Mouse (Mus musculus) lung, postnatal 0 days (tissue): ENCODE results near the gene Mst1r. TPM values are rescaled to one million over a fixed set of nuclear protein-coding genes. Genes with fewer than 3 reads are reported as not detected.

ENCODE experiments used
- ATAC-seq: fragments of 200-750 bp; cut with Nextera tagmentation; 2 replicates; pipeline ENCODE4 v1.8.0; 2017; ENCODE audit warnings: moderate library complexity
- DNase-seq: peaks from one replicate; pipeline ENCODE4 v3.0.0-alpha.2; 2016; ENCODE audit warnings: low spot score
- H3K27ac ChIP-seq: fragments of 300-500 bp; sonication (generic); 2 replicates; pipeline ENCODE4 v1.5.1; 2014; ENCODE audit warnings: antibody characterized with exemption, mild to moderate bottlenecking, low read length, mixed read lengths
- H3K27me3 ChIP-seq: fragments of 300-500 bp; sonication (generic); replicated peaks from 2 replicates; pipeline ENCODE4 v1.6.1; 2014; ENCODE audit warnings: low read length, mixed read lengths; ENCODE audit not compliant: insufficient read depth
- H3K36me3 ChIP-seq: fragments of 300-500 bp; sonication (generic); 2 replicates; pipeline ENCODE4 v1.6.1; 2014; ENCODE audit warnings: low read length, mixed read lengths; ENCODE audit not compliant: insufficient read depth
- H3K4me1 ChIP-seq: fragments of 300-500 bp; sonication (generic); 2 replicates; pipeline ENCODE4 v1.6.1; 2014; ENCODE audit warnings: antibody characterized with exemption, low read depth, low read length, mixed read lengths; ENCODE audit not compliant: insufficient read depth
- H3K4me2 ChIP-seq: fragments of 300-500 bp; sonication (generic); replicated peaks from 2 replicates; pipeline ENCODE4 v1.6.1; 2014; ENCODE audit warnings: low read depth, mild to moderate bottlenecking, low read length, moderate library complexity, mixed read lengths
- H3K4me3 ChIP-seq: fragments of 300-500 bp; sonication (generic); 2 replicates; pipeline ENCODE4 v1.5.1; 2014; ENCODE audit warnings: low read depth, low read length
- H3K9ac ChIP-seq: fragments of 300-500 bp; sonication (generic); replicated peaks from 2 replicates; pipeline ENCODE4 v1.6.1; 2014; ENCODE audit warnings: low read depth, mild to moderate bottlenecking
- H3K9me3 ChIP-seq: fragments of 300-500 bp; sonication (generic); 2 replicates; pipeline ENCODE4 v1.6.1; 2016; ENCODE audit warnings: low read length, mixed read lengths
- CTCF ChIP-seq: IDR thresholded peaks from 2 replicates; pipeline ENCODE4 v1.5.1; 2016; ENCODE audit warnings: antibody characterized with exemption, mild to moderate bottlenecking
- EP300 ChIP-seq: IDR thresholded peaks from 2 replicates; pipeline ENCODE4 v1.6.1; 2016; ENCODE audit warnings: antibody characterized with exemption, mild to moderate bottlenecking, control low read depth
- WGBS: fragments of 180-500 bp; shearing (Covaris S2); extraction: QIAGEN DNeasy Blood & Tissue Kit; methylation state at CpG from one replicate; pipeline ENCODE4 v1.1.7; 2014; 5-methylcytosine and 5-hydroxymethylcytosine counted together
- polyA plus RNA-seq: library from polyadenylated mRNA; unstranded; fragments of >200 nt; fragmentation: Nextera tagmentation; extraction: Ambion mirVana; gene quantifications from 2 replicates; pipeline ENCODE4 v1.2.1, GENCODE M21; 2015

Gene Mst1r
- polyA plus RNA-seq, 1 experiment from 2014 or later = 3.5 TPM

DNA sequence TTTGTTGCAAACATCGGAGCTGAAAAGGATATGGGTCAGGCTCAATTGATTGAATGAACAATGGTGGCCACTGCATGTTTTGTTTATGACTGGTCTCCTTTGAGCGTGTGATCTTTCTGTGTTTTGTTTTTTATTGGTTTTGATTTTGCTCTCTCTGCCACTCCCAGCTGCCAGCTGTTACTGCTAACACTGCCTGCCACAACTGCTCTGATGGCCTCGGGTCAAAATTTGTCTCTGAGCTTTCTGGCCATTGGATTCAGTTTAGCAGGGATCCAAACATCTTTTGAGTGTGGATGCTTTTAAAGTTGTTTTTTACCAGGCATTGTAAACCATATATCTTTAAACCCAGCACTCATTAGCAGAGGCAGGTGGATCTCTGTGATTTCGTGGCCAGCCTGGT is 26.3 kb upstream of the Mst1r start:
- no peak for ATAC-seq
- no peak for DNase-seq
- H3K9ac ChIP-seq = no peak overlapping the region
- H3K27me3 ChIP-seq = no peaks in the 10 kb centered on the region
- no peak overlapping the region for H3K4me2 ChIP-seq
- WGBS = 60% methylated on average over 4 of the region's 4 CpGs
- no peak overlapping the region for H3K4me3 ChIP-seq
- no peaks in the 10 kb centered on the region for H3K4me1 ChIP-seq
- H3K9me3 ChIP-seq = no peaks in the 10 kb centered on the region
- H3K36me3 ChIP-seq = no peaks in the 10 kb centered on the region
- no peak overlapping the region for H3K27ac ChIP-seq
- no peak for TF ChIP-seq CTCF
- TF ChIP-seq EP300 = no peak

DNA sequence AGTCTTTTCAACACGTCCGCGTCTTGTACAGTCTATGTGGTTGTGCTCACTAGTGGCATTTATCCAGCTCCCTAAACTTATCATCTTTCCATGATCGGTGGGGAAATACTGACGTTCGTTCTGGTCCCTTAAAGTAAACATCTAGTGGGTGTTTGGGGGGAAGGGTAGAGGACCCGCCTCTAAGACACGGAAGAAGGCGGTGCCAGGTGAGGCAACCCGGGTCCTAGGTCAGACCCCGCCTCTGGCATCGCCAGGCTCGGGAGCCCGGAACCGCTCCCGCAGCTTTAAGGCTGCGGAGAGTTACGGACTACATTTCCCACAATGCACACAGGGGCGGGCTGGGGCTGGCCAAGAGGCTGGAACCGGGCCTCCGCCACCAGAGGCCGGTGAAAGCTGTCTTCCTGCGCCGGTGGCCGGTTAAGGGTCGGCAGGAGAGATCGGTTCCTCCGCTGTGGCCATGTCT is 18.8 kb upstream of the Mst1r start, which contains the start of gene Mon1a:
Mon1a (plus strand) TSS at position 348 of the 463 bp plus-strand sequence.
- Histone ChIP-seq H3K27me3 (no peaks in the 10 kb centered on the region), H3K9ac (peak within 1 kb of the TSS; percentile 68), H3K27ac (peak within 1 kb of the TSS; percentile 76), H3K9me3 (no peaks in the 10 kb centered on the region), H3K4me3 (peak within 1 kb of the TSS; percentile 62), H3K4me1 (no peaks in the 10 kb centered on the region), H3K4me2 (peak within 1 kb of the TSS; percentile 91), H3K36me3 (no peaks in the 10 kb centered on the region)
- no peak for TF ChIP-seq CTCF
- TF ChIP-seq EP300 = peak; percentile 76
- DNase-seq (peak; percentile 96), ATAC-seq (peak; percentile 98)
- WGBS = under 1% methylated on average over 28 of the region's 28 CpGs

GRCm38 (mm10) chr9:107888267-107888850 is 18.3 kb upstream of the Mst1r start:
- H3K27ac ChIP-seq = peak overlapping the region; percentile 76

GRCm38 (mm10) chr9:107890260-107890659 is 16.4 kb upstream of the Mst1r start:
- Histone ChIP-seq H3K27me3 (no peaks in the 10 kb centered on the region), H3K4me1 (no peaks in the 10 kb centered on the region), H3K27ac (peak overlapping the region; percentile 32; the same call in 1 of the 2 replicates), H3K4me2 (no peak overlapping the region), H3K4me3 (no peak overlapping the region), H3K9me3 (no peaks in the 10 kb centered on the region), H3K9ac (no peak overlapping the region), H3K36me3 (no peaks in the 10 kb centered on the region)
- WGBS = 56% methylated on average over 6 of the region's 6 CpGs
- DNase-seq (no peak), ATAC-seq (no peak)
- TF ChIP-seq CTCF = no peak
- TF ChIP-seq EP300 = no peak

More at GRCm38 (mm10) chr9:107888267-107888850, 18.3 kb upstream of the Mst1r start:
- Histone ChIP-seq H3K9ac (peak overlapping the region; percentile 68), H3K36me3 (no peaks in the 10 kb centered on the region), H3K4me3 (peak overlapping the region; percentile 62), H3K9me3 (no peaks in the 10 kb centered on the region), H3K4me1 (no peaks in the 10 kb centered on the region), H3K4me2 (peak overlapping the region; percentile 91), H3K27me3 (no peaks in the 10 kb centered on the region)
- WGBS = 2% methylated on average over 18 of the region's 18 CpGs
- TF ChIP-seq EP300 (no peak), CTCF (peak; percentile 20; the same call in 1 of the 2 replicates)
- DNase-seq (peak; percentile 56), ATAC-seq (peak; percentile 67)

GRCm38 (mm10) chr9:107891023-107891422 is 15.7 kb upstream of the Mst1r start:
- Histone ChIP-seq H3K4me2 (no peak overlapping the region), H3K9ac (no peak overlapping the region), H3K9me3 (no peaks in the 10 kb centered on the region), H3K4me1 (no peaks in the 10 kb centered on the region), H3K27me3 (no peaks in the 10 kb centered on the region), H3K27ac (no peak overlapping the region), H3K36me3 (no peaks in the 10 kb centered on the region), H3K4me3 (no peak overlapping the region)
- ATAC-seq (no peak), DNase-seq (no peak)
- TF ChIP-seq EP300 (no peak), CTCF (peak; percentile 59)
- 100% methylated on average over 1 of the region's 1 CpGs for WGBS

DNA sequence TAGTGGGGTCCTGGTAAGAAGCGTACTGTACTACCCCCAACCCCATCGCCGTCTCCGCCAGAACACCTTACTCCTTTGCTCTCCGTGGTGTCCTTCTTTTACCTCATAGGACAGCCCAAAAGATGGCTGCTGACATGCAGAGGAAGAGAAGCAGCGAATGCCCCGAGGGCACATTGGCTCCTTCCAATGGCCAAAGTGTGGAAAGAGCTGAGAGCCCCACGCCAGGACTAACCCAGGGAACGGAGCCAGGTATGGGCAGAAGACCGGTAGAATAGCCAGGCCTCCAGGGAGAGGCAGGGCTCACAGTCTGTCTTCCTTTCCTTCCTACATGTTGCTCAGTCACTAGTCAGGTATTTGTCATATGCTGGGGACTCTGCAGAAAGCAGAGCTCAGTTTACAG is 8.1 kb upstream of the Mst1r start:
- no peak overlapping the region for H3K4me2 ChIP-seq
- no peaks in the 10 kb centered on the region for H3K9me3 ChIP-seq
- no peak overlapping the region for H3K27ac ChIP-seq
- H3K4me1 ChIP-seq = no peaks in the 10 kb centered on the region
- H3K9ac ChIP-seq = no peak overlapping the region
- DNase-seq = no peak
- WGBS = 84% methylated on average over 10 of the region's 10 CpGs
- peaks cover 3% of the 10 kb centered on the region; the same call in 1 of the 2 replicates for H3K36me3 ChIP-seq
- TF ChIP-seq CTCF = no peak
- TF ChIP-seq EP300 = no peak
- H3K27me3 ChIP-seq = no peaks in the 10 kb centered on the region
- no peak for ATAC-seq
- no peak overlapping the region for H3K4me3 ChIP-seq
